Mouse (Mus musculus): ENCODE measurements at regions not wholly inside any gene's neighbourhood (a gene's known extent, or its start where the extent isn't known, plus 50 kb on each side); places are given as distances from the start of the nearest gene placed in this dataset.

GRCm38 (mm10) chr13:99748128-99748527, 152.8 kb downstream of the Cartpt start:
- no peaks in the 10 kb centered on the region for H3K27me3 ChIP-seq (replicated peaks)
- no peak overlapping the region for H3K27ac ChIP-seq
- ATAC-seq = no peak
- WGBS = 77% methylated on average over 9 of the region's 9 CpGs
- H3K9me3 ChIP-seq = no peaks in the 10 kb centered on the region
- no peaks in the 10 kb centered on the region for H3K4me1 ChIP-seq (replicated peaks)
- no peak overlapping the region for H3K4me3 ChIP-seq (replicated peaks)
- H3K4me2 ChIP-seq (replicated peaks) = no peak overlapping the region
- no peak overlapping the region for H3K9ac ChIP-seq
- H3K36me3 ChIP-seq = no peaks in the 10 kb centered on the region

GRCm38 (mm10) chr13:99745526-99745925, 155.4 kb downstream of the Cartpt start:
- Histone ChIP-seq H3K27me3 (replicated peaks) (no peaks in the 10 kb centered on the region), H3K4me2 (replicated peaks) (no peak overlapping the region), H3K36me3 (no peaks in the 10 kb centered on the region), H3K27ac (no peak overlapping the region), H3K9me3 (no peaks in the 10 kb centered on the region), H3K4me1 (replicated peaks) (no peaks in the 10 kb centered on the region), H3K9ac (no peak overlapping the region), H3K4me3 (replicated peaks) (no peak overlapping the region)
- ATAC-seq = no peak
- 80% methylated on average over 6 of the region's 6 CpGs for WGBS

GRCm38 (mm10) chr13:99744790-99745120, 156.1 kb downstream of the Cartpt start:
- Histone ChIP-seq H3K4me2 (replicated peaks) (no peak overlapping the region), H3K9ac (no peak overlapping the region), H3K27ac (no peak overlapping the region), H3K27me3 (replicated peaks) (no peaks in the 10 kb centered on the region), H3K36me3 (no peaks in the 10 kb centered on the region), H3K4me1 (replicated peaks) (no peaks in the 10 kb centered on the region), H3K4me3 (replicated peaks) (no peak overlapping the region), H3K9me3 (no peaks in the 10 kb centered on the region)
- no peak for ATAC-seq
- 83% methylated on average over 7 of the region's 7 CpGs for WGBS

GRCm38 (mm10) chr13:99743952-99744789, 156.7 kb downstream of the Cartpt start:
- 66% methylated on average over 8 of the region's 8 CpGs for WGBS
- H3K4me3 ChIP-seq (replicated peaks) = no peak overlapping the region
- no peak overlapping the region for H3K9ac ChIP-seq
- H3K9me3 ChIP-seq = no peaks in the 10 kb centered on the region
- H3K4me1 ChIP-seq (replicated peaks) = no peaks in the 10 kb centered on the region
- H3K27ac ChIP-seq = no peak overlapping the region
- no peaks in the 10 kb centered on the region for H3K36me3 ChIP-seq
- no peak overlapping the region for H3K4me2 ChIP-seq (replicated peaks)
- H3K27me3 ChIP-seq (replicated peaks) = no peaks in the 10 kb centered on the region
- ATAC-seq = no peak

- Histone ChIP-seq H3K4me1 (replicated peaks) (no peaks in the 10 kb centered on the region), H3K9me3 (no peaks in the 10 kb centered on the region), H3K27me3 (replicated peaks) (no peaks in the 10 kb centered on the region), H3K4me3 (replicated peaks) (no peak overlapping the region), H3K27ac (no peak overlapping the region), H3K36me3 (no peaks in the 10 kb centered on the region), H3K4me2 (replicated peaks) (no peak overlapping the region), H3K9ac (no peak overlapping the region)
- WGBS = 84% methylated on average over 2 of the region's 2 CpGs
- ATAC-seq = no peak
Measured at GRCm38 (mm10) chr13:99742507-99742906, 158.4 kb downstream of the Cartpt start.

- H3K27ac ChIP-seq = no peak overlapping the region
- ATAC-seq = no peak
- H3K9ac ChIP-seq = no peak overlapping the region
- no peaks in the 10 kb centered on the region for H3K4me1 ChIP-seq (replicated peaks)
- H3K36me3 ChIP-seq = no peaks in the 10 kb centered on the region
- WGBS = 56% methylated on average over 2 of the region's 2 CpGs
- H3K27me3 ChIP-seq (replicated peaks) = no peaks in the 10 kb centered on the region
- H3K4me3 ChIP-seq (replicated peaks) = no peak overlapping the region
- no peaks in the 10 kb centered on the region for H3K9me3 ChIP-seq
- no peak overlapping the region for H3K4me2 ChIP-seq (replicated peaks)
Measured at GRCm38 (mm10) chr13:99741981-99742380, 158.9 kb downstream of the Cartpt start.

GRCm38 (mm10) chr13:99739420-99739819, 161.5 kb downstream of the Cartpt start:
- Histone ChIP-seq H3K27me3 (replicated peaks) (no peaks in the 10 kb centered on the region), H3K4me2 (replicated peaks) (no peak overlapping the region), H3K27ac (no peak overlapping the region), H3K4me3 (replicated peaks) (no peak overlapping the region), H3K4me1 (replicated peaks) (no peaks in the 10 kb centered on the region), H3K9me3 (no peaks in the 10 kb centered on the region), H3K9ac (no peak overlapping the region), H3K36me3 (no peaks in the 10 kb centered on the region)
- no peak for ATAC-seq
- WGBS = 58% methylated on average over 1 of the region's 1 CpGs

- Histone ChIP-seq H3K27ac (no peak overlapping the region), H3K27me3 (replicated peaks) (no peaks in the 10 kb centered on the region), H3K9ac (no peak overlapping the region), H3K4me3 (replicated peaks) (no peak overlapping the region), H3K9me3 (no peaks in the 10 kb centered on the region), H3K4me2 (replicated peaks) (no peak overlapping the region), H3K4me1 (replicated peaks) (no peaks in the 10 kb centered on the region), H3K36me3 (no peaks in the 10 kb centered on the region)
- WGBS = 80% methylated on average over 3 of the region's 3 CpGs
- no peak for ATAC-seq
Measured at GRCm38 (mm10) chr13:99737271-99737670, 163.6 kb downstream of the Cartpt start.

GRCm38 (mm10) chr13:99729145-99729544, 171.7 kb downstream of the Cartpt start:
- no peaks in the 10 kb centered on the region for H3K36me3 ChIP-seq
- no peak overlapping the region for H3K9ac ChIP-seq
- no peak for ATAC-seq
- no peak overlapping the region for H3K27ac ChIP-seq
- H3K9me3 ChIP-seq = no peaks in the 10 kb centered on the region
- no peak overlapping the region for H3K4me2 ChIP-seq (replicated peaks)
- H3K4me3 ChIP-seq (replicated peaks) = no peak overlapping the region
- 25% methylated on average over 5 of the region's 5 CpGs for WGBS
- H3K4me1 ChIP-seq (replicated peaks) = no peaks in the 10 kb centered on the region
- H3K27me3 ChIP-seq (replicated peaks) = no peaks in the 10 kb centered on the region

- Histone ChIP-seq H3K27ac (no peak overlapping the region), H3K27me3 (replicated peaks) (no peaks in the 10 kb centered on the region), H3K4me1 (replicated peaks) (no peaks in the 10 kb centered on the region), H3K4me2 (replicated peaks) (no peak overlapping the region), H3K9ac (no peak overlapping the region), H3K9me3 (no peaks in the 10 kb centered on the region), H3K36me3 (no peaks in the 10 kb centered on the region), H3K4me3 (replicated peaks) (no peak overlapping the region)
- no peak for ATAC-seq
- WGBS = 46% methylated on average over 7 of the region's 7 CpGs
Measured at GRCm38 (mm10) chr13:99724245-99724644, 176.6 kb downstream of the Cartpt start.

- H3K4me3 ChIP-seq (replicated peaks) = no peak overlapping the region
- H3K36me3 ChIP-seq = no peaks in the 10 kb centered on the region
- H3K9me3 ChIP-seq = no peaks in the 10 kb centered on the region
- 79% methylated on average over 5 of the region's 5 CpGs for WGBS
- ATAC-seq = no peak
- H3K27me3 ChIP-seq (replicated peaks) = no peaks in the 10 kb centered on the region
- H3K4me2 ChIP-seq (replicated peaks) = no peak overlapping the region
- no peak overlapping the region for H3K27ac ChIP-seq
- no peaks in the 10 kb centered on the region for H3K4me1 ChIP-seq (replicated peaks)
- H3K9ac ChIP-seq = no peak overlapping the region
Measured at GRCm38 (mm10) chr13:99723237-99723981, 177.5 kb downstream of the Cartpt start.

- H3K4me3 ChIP-seq (replicated peaks) = no peak overlapping the region
- no peaks in the 10 kb centered on the region for H3K27me3 ChIP-seq (replicated peaks)
- ATAC-seq = no peak
- no peaks in the 10 kb centered on the region for H3K4me1 ChIP-seq (replicated peaks)
- no peak overlapping the region for H3K4me2 ChIP-seq (replicated peaks)
- H3K9me3 ChIP-seq = no peaks in the 10 kb centered on the region
- H3K36me3 ChIP-seq = no peaks in the 10 kb centered on the region
- WGBS = 66% methylated on average over 3 of the region's 3 CpGs
- H3K27ac ChIP-seq = no peak overlapping the region
- H3K9ac ChIP-seq = no peak overlapping the region
Measured at GRCm38 (mm10) chr13:99720566-99720965, 180.3 kb downstream of the Cartpt start.

GRCm38 (mm10) chr13:99696559-99696890, 180.2 kb upstream of the Map1b start:
- H3K4me3 ChIP-seq (replicated peaks) = no peak overlapping the region
- H3K9ac ChIP-seq = no peak overlapping the region
- no peaks in the 10 kb centered on the region for H3K9me3 ChIP-seq
- H3K4me2 ChIP-seq (replicated peaks) = no peak overlapping the region
- ATAC-seq = no peak
- no peaks in the 10 kb centered on the region for H3K4me1 ChIP-seq (replicated peaks)
- no peak overlapping the region for H3K27ac ChIP-seq
- no peaks in the 10 kb centered on the region for H3K27me3 ChIP-seq (replicated peaks)
- 45% methylated on average over 3 of the region's 3 CpGs for WGBS
- no peaks in the 10 kb centered on the region for H3K36me3 ChIP-seq
